ENCODE assay signal across 25 mouse cellular contexts in genomic region chr8:127325749-127326148, GRCm38 (mm10).
DNase-seq lines count a peak whose midpoint lies in the region; ATAC-seq and TF ChIP-seq lines count a peak whose summit lies in the region.
"Had no signal": no experiment of that assay in that cellular context is flagged by ENCODE, and none has a peak within 500 bp of the region (broad histone marks: within the 10 kb centered on the region; RNA-seq: fewer than 3 reads in every experiment).

No protein-coding gene starts in this region.

- 46% methylated on average over 5 of the region's 5 CpGs for WGBS in forebrain, embryonic 14.5 days
- 52% methylated on average over 5 of the region's 5 CpGs for WGBS in forebrain, postnatal 0 days
- WGBS in embryonic facial prominence, embryonic 15.5 days: 22% methylated on average over 5 of the region's 5 CpGs
- WGBS in limb, embryonic 15.5 days: 16% methylated on average over 5 of the region's 5 CpGs
- 43% methylated on average over 5 of the region's 5 CpGs for WGBS in thymus, adult 2 months

- no peak for ATAC-seq in forebrain, embryonic 14.5 days
- no peak for ATAC-seq in forebrain, postnatal 0 days
- ATAC-seq in embryonic facial prominence, embryonic 15.5 days (ENCODE audit: insufficient number of reproducible peaks, low FRiP score, low TSS enrichment, low read depth): no peak
- ATAC-seq in limb, embryonic 15.5 days (ENCODE audit: insufficient number of reproducible peaks, low FRiP score, low TSS enrichment, low read depth): no peak
- ATAC-seq: hindbrain, postnatal 0 days; midbrain, embryonic 15.5 days had no signal

- H3K27ac ChIP-seq in forebrain, embryonic 14.5 days (ENCODE audit: low read depth, low read length): no peak overlapping the region
- H3K27ac ChIP-seq in forebrain, postnatal 0 days (ENCODE audit: low read depth, low read length): no peak overlapping the region
- peak overlapping the region; percentile 75; the same call in 1 of the 2 replicates for H3K27ac ChIP-seq in embryonic facial prominence, embryonic 15.5 days (replicated peaks)
- H3K27ac ChIP-seq in limb, embryonic 15.5 days: 0 out of 2 replicates have a peak overlapping the region, but pooled peaks have one; percentile 47
- H3K27ac ChIP-seq in thymus, adult 2 months (ENCODE audit: control insufficient read depth, insufficient read depth, low read length): no peak overlapping the region
- H3K27ac ChIP-seq: forebrain, embryonic 10.5 days; heart, embryonic 13.5 days; hindbrain, postnatal 0 days; kidney, postnatal 0 days; limb, embryonic 13.5 days; liver, embryonic 14.5 days; lung, embryonic 15.5 days; midbrain, embryonic 15.5 days; neural tube, embryonic 12.5 days had no signal

- TF ChIP-seq CTCF in forebrain, postnatal 0 days (IDR thresholded peaks at IDR 0.05; ENCODE audit: low read depth): no peak
- TF ChIP-seq CTCF in thymus, adult 2 months (IDR thresholded peaks at IDR 0.05; ENCODE audit: borderline replicate concordance, control insufficient read depth, extremely low read depth, insufficient read depth, low read length, poor library complexity): no peak

- H3K4me1 ChIP-seq in forebrain, embryonic 14.5 days (ENCODE audit: control insufficient read depth, insufficient read depth, low read length): peaks cover 5% of the 10 kb centered on the region; the same call in 1 of the 2 replicates
- no peaks in the 10 kb centered on the region for H3K4me1 ChIP-seq in forebrain, postnatal 0 days (ENCODE audit: insufficient read depth)
- peaks cover 16% of the 10 kb centered on the region for H3K4me1 ChIP-seq in embryonic facial prominence, embryonic 15.5 days
- peaks cover 5% of the 10 kb centered on the region; the same call in 1 of the 2 replicates for H3K4me1 ChIP-seq in limb, embryonic 15.5 days
- H3K4me1 ChIP-seq in thymus, adult 2 months (replicated peaks; ENCODE audit: control insufficient read depth, insufficient read depth, low read length): peaks cover 6% of the 10 kb centered on the region; the same call in 1 of the 2 replicates
- H3K4me1 ChIP-seq: lung, embryonic 15.5 days had no signal

- H3K4me2 ChIP-seq in forebrain, embryonic 14.5 days (ENCODE audit: low read length): no peak overlapping the region
- no peak overlapping the region for H3K4me2 ChIP-seq in forebrain, postnatal 0 days (ENCODE audit: low read depth)
- H3K4me2 ChIP-seq in embryonic facial prominence, embryonic 15.5 days (replicated peaks): no peak overlapping the region
- no peak overlapping the region for H3K4me2 ChIP-seq in limb, embryonic 15.5 days
- H3K4me2 ChIP-seq: heart, embryonic 13.5 days; limb, embryonic 13.5 days; lung, embryonic 15.5 days; midbrain, embryonic 15.5 days; neural tube, embryonic 12.5 days had no signal

- DNase-seq in forebrain, embryonic 14.5 days (ENCODE audit: low spot score): peak; percentile 24
- no peak for DNase-seq in forebrain, postnatal 0 days
- DNase-seq in retina, embryonic 14.5 days (ENCODE audit: low spot score): peak; percentile 7
- no peak for DNase-seq in retina, postnatal 1 day
- DNase-seq in thymus, adult 2 months: no peak
- DNase-seq: adrenal gland, adult 8-10 months; cerebellum, adult 2 months; cerebellum, postnatal 36 days; gastrocnemius, postnatal 10 days; heart, adult 18-20 months; heart, postnatal 14 days; kidney, adult 11 months; lung, postnatal 36 days had no signal

- no peak for TF ChIP-seq POLR2A in thymus, adult 2 months (IDR thresholded peaks at IDR 0.05; ENCODE audit: control insufficient read depth, extremely low read depth, insufficient read depth, low read length, poor library complexity)

- H3K9ac ChIP-seq in forebrain, embryonic 14.5 days (ENCODE audit: low read length): no peak overlapping the region
- H3K9ac ChIP-seq in forebrain, postnatal 0 days: no peak overlapping the region
- H3K9ac ChIP-seq in embryonic facial prominence, embryonic 15.5 days: no peak overlapping the region
- no peak overlapping the region for H3K9ac ChIP-seq in limb, embryonic 15.5 days
- H3K9ac ChIP-seq: heart, embryonic 13.5 days; limb, embryonic 13.5 days; liver, embryonic 14.5 days; lung, embryonic 15.5 days; midbrain, embryonic 15.5 days; neural tube, embryonic 12.5 days had no signal

- H3K36me3 ChIP-seq in forebrain, embryonic 14.5 days (ENCODE audit: control insufficient read depth, insufficient read depth, low read length): no peaks in the 10 kb centered on the region
- no peaks in the 10 kb centered on the region for H3K36me3 ChIP-seq in forebrain, postnatal 0 days (ENCODE audit: insufficient read depth)
- no peaks in the 10 kb centered on the region for H3K36me3 ChIP-seq in embryonic facial prominence, embryonic 15.5 days
- H3K36me3 ChIP-seq in limb, embryonic 15.5 days: 0 out of 2 replicates have a peak, but pooled peaks cover 4% of the 10 kb centered on the region
- H3K36me3 ChIP-seq in thymus, adult 2 months (ENCODE audit: control insufficient read depth, insufficient read depth, low read length): no peaks in the 10 kb centered on the region
- H3K36me3 ChIP-seq: forebrain, embryonic 10.5 days; limb, embryonic 13.5 days; midbrain, embryonic 15.5 days; neural tube, embryonic 12.5 days had no signal

- H3K4me3 ChIP-seq in forebrain, embryonic 14.5 days (ENCODE audit: low read depth, low read length): no peak overlapping the region
- H3K4me3 ChIP-seq in forebrain, postnatal 0 days (ENCODE audit: low read depth, low read length): no peak overlapping the region
- no peak overlapping the region for H3K4me3 ChIP-seq in embryonic facial prominence, embryonic 15.5 days (replicated peaks)
- no peak overlapping the region for H3K4me3 ChIP-seq in limb, embryonic 15.5 days
- H3K4me3 ChIP-seq in thymus, adult 2 months (ENCODE audit: control insufficient read depth, insufficient read depth, low read length): no peak overlapping the region
- H3K4me3 ChIP-seq: forebrain, embryonic 10.5 days; heart, embryonic 13.5 days; limb, embryonic 13.5 days; lung, embryonic 15.5 days; megakaryocyte, embryonic 14.5 days; midbrain, embryonic 15.5 days; neural tube, embryonic 12.5 days had no signal

- no peaks in the 10 kb centered on the region for H3K9me3 ChIP-seq in forebrain, embryonic 14.5 days (replicated peaks; ENCODE audit: control insufficient read depth, low read length)
- no peaks in the 10 kb centered on the region for H3K9me3 ChIP-seq in forebrain, postnatal 0 days (ENCODE audit: low read length)
- H3K9me3 ChIP-seq in embryonic facial prominence, embryonic 15.5 days (replicated peaks): no peaks in the 10 kb centered on the region
- no peaks in the 10 kb centered on the region for H3K9me3 ChIP-seq in limb, embryonic 15.5 days
- H3K9me3 ChIP-seq: forebrain, embryonic 10.5 days; heart, embryonic 13.5 days; limb, embryonic 13.5 days; lung, embryonic 15.5 days; megakaryocyte, embryonic 14.5 days; midbrain, embryonic 15.5 days; neural tube, embryonic 12.5 days had no signal

- H3K27me3 ChIP-seq in forebrain, embryonic 14.5 days (replicated peaks; ENCODE audit: control insufficient read depth, insufficient read depth, low read length): no peaks in the 10 kb centered on the region
- H3K27me3 ChIP-seq in forebrain, postnatal 0 days (ENCODE audit: insufficient read depth, low read length): no peaks in the 10 kb centered on the region
- H3K27me3 ChIP-seq in embryonic facial prominence, embryonic 15.5 days: no peaks in the 10 kb centered on the region
- H3K27me3 ChIP-seq in limb, embryonic 15.5 days: no peaks in the 10 kb centered on the region
- no peaks in the 10 kb centered on the region for H3K27me3 ChIP-seq in thymus, adult 2 months (ENCODE audit: control insufficient read depth, insufficient read depth, low read length)
- H3K27me3 ChIP-seq: heart, embryonic 13.5 days; limb, embryonic 13.5 days; lung, embryonic 15.5 days; midbrain, embryonic 15.5 days; neural tube, embryonic 12.5 days had no signal

Comparison
In these comparisons a context has a peak if more than half of its experiments do, and no peak if none do; other contexts are left out.
1. DNase-seq: peak in forebrain, embryonic 14.5 days (single experiment) and retina, embryonic 14.5 days (single experiment); none in forebrain, postnatal 0 days (single experiment), retina, postnatal 1 day (single experiment) and thymus, adult 2 months (single experiment).
2. H3K27ac ChIP-seq: peak in embryonic facial prominence, embryonic 15.5 days (single experiment) and limb, embryonic 15.5 days (single experiment); none in forebrain, embryonic 14.5 days (single experiment), forebrain, postnatal 0 days (single experiment) and thymus, adult 2 months (single experiment).